Mouse (Mus musculus) neural tube, embryonic 13.5 days (tissue): ENCODE measurements around the gene Gen1. TPM values are rescaled to one million over a fixed set of nuclear protein-coding genes. Genes with fewer than 3 reads are reported as not detected.

Source experiments
- ATAC-seq: fragments of 200-750 bp; cut with Nextera tagmentation; 2 replicates; pipeline ENCODE4 v1.8.0; 2017; ENCODE audit warnings: low read depth, mild to moderate bottlenecking, moderate TSS enrichment, moderate library complexity
- H3K27ac ChIP-seq: fragments of 300-500 bp; sonication (generic); replicated peaks from 2 replicates; pipeline ENCODE4 v1.5.1; 2015; ENCODE audit warnings: moderate library complexity, mild to moderate bottlenecking, inconsistent platforms
- H3K27me3 ChIP-seq: fragments of 300-500 bp; sonication (generic); 2 replicates; pipeline ENCODE4 v1.6.1; 2015; ENCODE audit warnings: mild to moderate bottlenecking, inconsistent platforms
- H3K36me3 ChIP-seq: fragments of 300-500 bp; sonication (generic); 2 replicates; pipeline ENCODE4 v1.6.1; 2015; ENCODE audit warnings: mild to moderate bottlenecking, inconsistent platforms
- H3K4me1 ChIP-seq: fragments of 300-500 bp; sonication (generic); replicated peaks from 2 replicates; pipeline ENCODE4 v1.6.1; 2015; ENCODE audit warnings: inconsistent platforms
- H3K4me2 ChIP-seq: fragments of 300-500 bp; sonication (generic); 2 replicates; pipeline ENCODE4 v1.6.1; 2015; ENCODE audit warnings: inconsistent platforms, mild to moderate bottlenecking, moderate library complexity
- H3K4me3 ChIP-seq: fragments of 300-500 bp; sonication (generic); 2 replicates; pipeline ENCODE4 v1.5.1; 2015; ENCODE audit warnings: mild to moderate bottlenecking, inconsistent platforms
- H3K9ac ChIP-seq: fragments of 300-500 bp; sonication (generic); 2 replicates; pipeline ENCODE4 v1.6.1; 2015; ENCODE audit warnings: moderate library complexity, mild to moderate bottlenecking, inconsistent platforms
- H3K9me3 ChIP-seq: fragments of 300-500 bp; sonication (generic); 2 replicates; pipeline ENCODE4 v1.6.1; 2016; ENCODE audit warnings: inconsistent platforms
- WGBS: fragments of 180-500 bp; shearing (Covaris S2); methylation state at CpG from one replicate; pipeline ENCODE4 v1.1.7; 2015; 5-methylcytosine and 5-hydroxymethylcytosine counted together
- polyA plus RNA-seq: library from polyadenylated mRNA; unstranded; fragments of >200 nt; fragmentation: Nextera tagmentation; extraction: Ambion mirVana; gene quantifications from 2 replicates; pipeline ENCODE4 v1.2.1, GENCODE M21; 2015

Gene Gen1
- polyA plus RNA-seq, 1 experiment from 2014 or later: 2.2 TPM

DNA sequence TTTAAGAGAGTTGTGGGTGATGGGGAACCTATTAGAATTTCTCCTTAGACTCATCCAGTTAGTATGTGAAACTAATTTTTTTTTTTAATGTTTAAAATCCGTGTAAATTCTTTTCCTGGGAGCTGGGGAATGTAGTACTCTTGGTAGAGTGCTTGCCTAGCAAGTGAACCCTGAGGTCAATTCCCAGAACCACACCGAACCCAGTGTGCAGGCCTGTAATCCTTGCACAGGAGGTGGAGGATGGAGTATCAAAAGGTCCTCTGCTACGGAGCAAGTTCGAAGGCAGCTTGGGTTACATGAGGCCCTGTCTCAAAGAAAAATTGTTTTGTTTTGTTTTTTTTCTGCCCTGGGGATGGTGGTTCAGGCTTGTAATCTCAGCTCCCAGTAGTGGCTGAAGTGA, 1.4 kb upstream of the Gen1 start:
- WGBS: 4% methylated on average over 4 of the region's 4 CpGs

DNA sequence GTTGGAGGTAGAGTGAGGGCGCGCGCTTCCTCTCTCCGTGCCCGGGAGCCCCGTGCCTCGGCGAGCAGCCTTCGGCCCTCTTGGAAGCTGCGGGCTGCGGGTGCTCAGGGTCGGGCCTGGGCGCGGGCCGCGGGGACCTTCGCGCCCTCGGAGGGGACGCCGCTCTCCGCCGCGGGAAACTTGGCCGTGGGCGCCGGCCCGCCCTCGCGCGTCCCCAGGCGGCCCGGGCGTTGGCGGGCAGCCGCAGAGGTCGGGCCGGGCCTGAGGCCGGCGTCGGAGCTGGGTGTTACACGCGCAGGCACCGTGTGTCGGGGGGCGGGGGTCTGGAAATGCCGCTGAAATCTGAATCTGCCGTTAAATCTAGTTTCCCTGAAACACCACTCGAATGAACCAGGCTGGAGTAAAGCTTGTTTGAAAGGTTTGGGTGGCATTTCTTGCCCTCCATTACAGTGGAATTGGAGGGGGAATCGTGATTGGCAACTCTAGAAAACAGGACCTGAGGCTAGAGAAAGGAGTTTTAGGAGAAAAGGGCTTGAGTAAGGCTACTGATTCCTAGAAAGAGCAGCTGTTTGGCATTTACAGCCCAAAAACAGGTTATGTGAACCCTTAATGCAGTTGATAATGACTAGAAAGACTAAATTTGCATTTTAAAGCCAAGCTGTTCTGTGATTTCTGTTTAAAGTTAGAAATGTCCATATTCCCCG, 833 bp upstream of the Gen1 start:
- Histone ChIP-seq H3K9ac (peak overlapping the region; percentile 96), H3K27ac (peak overlapping the region; percentile 92), H3K9me3 (no peaks in the 10 kb centered on the region), H3K4me3 (peak overlapping the region; percentile 87), H3K4me1 (peaks cover 37% of the 10 kb centered on the region), H3K36me3 (no peaks in the 10 kb centered on the region), H3K4me2 (peak overlapping the region; percentile 72), H3K27me3 (no peaks in the 10 kb centered on the region)
- WGBS: under 1% methylated on average over 47 of the region's 51 CpGs
- peak; percentile 82 for ATAC-seq

More for the DNA sequence above, 1.4 kb upstream of the Gen1 start:
- Histone ChIP-seq H3K9me3 (no peaks in the 10 kb centered on the region), H3K9ac (peak overlapping the region; percentile 96), H3K36me3 (0 out of 2 replicates have a peak, but pooled peaks cover 3% of the 10 kb centered on the region), H3K4me1 (peaks cover 37% of the 10 kb centered on the region), H3K27me3 (no peaks in the 10 kb centered on the region), H3K27ac (no peak overlapping the region), H3K4me2 (peak overlapping the region; percentile 72), H3K4me3 (peak overlapping the region; percentile 87)
- ATAC-seq: no peak

DNA sequence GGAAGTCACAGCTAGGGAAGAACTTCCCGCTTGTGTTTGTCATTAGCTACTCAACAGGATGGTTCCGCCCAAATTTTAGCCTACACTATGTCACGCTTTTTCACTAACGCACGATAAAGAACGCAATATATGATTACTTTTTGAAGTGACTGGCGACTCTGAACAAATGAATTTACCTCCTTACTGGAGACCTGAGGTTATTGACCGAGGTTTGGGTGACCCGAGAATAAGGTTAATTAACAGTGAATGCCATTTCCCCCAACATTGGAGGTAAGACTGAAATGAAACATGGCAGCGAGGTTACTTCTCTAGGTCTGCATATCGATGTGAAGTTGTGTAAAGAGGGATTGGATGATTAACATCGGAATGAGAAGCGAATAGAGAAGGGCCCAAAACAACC, 706 bp downstream of the Gen1 start:
- Histone ChIP-seq H3K9ac (peak overlapping the region; percentile 96; the same call in 1 of the 2 replicates), H3K36me3 (no peaks in the 10 kb centered on the region), H3K4me1 (peaks cover 36% of the 10 kb centered on the region), H3K4me2 (peak overlapping the region; percentile 87), H3K9me3 (no peaks in the 10 kb centered on the region), H3K27ac (no peak overlapping the region), H3K27me3 (no peaks in the 10 kb centered on the region), H3K4me3 (peak overlapping the region; percentile 87)
- no peak for ATAC-seq
- WGBS: 6% methylated on average over 13 of the region's 13 CpGs

DNA sequence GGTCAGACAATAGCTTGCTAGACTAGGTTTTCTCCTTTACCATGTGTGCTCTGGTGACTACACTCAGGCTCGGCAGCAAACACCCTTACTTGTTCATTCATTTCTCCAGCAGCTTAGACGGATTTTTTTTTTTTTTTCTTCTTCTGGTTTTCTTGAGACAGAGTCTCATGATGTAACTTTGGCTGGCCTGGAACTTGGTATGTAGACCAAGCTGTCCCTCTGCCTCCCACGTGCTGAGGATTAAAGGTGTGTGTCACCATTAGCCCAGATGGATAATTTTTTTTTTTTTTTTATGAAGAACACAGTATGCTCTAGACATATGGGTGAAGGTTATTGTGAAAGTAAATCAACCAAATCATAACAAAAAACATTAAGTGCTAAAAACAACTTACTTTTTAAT, 15.3 kb downstream of the Gen1 start:
- H3K9ac ChIP-seq: no peak overlapping the region
- no peaks in the 10 kb centered on the region for H3K4me1 ChIP-seq
- no peak overlapping the region for H3K4me2 ChIP-seq
- H3K36me3 ChIP-seq: 0 out of 2 replicates have a peak, but pooled peaks cover 3% of the 10 kb centered on the region
- no peaks in the 10 kb centered on the region for H3K9me3 ChIP-seq
- H3K27me3 ChIP-seq: no peaks in the 10 kb centered on the region
- H3K27ac ChIP-seq: no peak overlapping the region
- no peak overlapping the region for H3K4me3 ChIP-seq
- ATAC-seq: no peak
- WGBS: 83% methylated on average over 3 of the region's 3 CpGs

DNA sequence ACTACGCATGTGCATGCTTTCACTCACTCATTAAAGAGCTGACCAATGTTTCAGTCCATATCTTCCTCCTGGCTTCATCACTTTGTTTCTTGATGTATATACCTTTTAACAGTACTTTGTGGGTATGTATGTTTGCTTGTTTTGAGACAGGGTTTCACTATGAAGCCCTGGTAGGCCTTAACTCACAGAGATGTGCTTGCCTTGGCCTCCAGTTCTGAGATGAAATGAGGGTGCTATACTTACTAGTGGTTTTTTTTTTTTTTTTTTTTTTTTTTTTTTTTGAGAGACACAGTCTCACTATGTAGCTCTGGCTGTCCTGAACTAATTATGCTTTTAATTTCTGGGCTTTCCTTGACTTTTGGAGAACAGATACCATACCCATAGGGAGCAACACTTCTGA, 18.1 kb downstream of the Gen1 start:
- Histone ChIP-seq H3K27me3 (no peaks in the 10 kb centered on the region), H3K4me2 (no peak overlapping the region), H3K9me3 (no peaks in the 10 kb centered on the region), H3K4me3 (no peak overlapping the region), H3K36me3 (0 out of 2 replicates have a peak, but pooled peaks cover 7% of the 10 kb centered on the region), H3K27ac (no peak overlapping the region), H3K4me1 (no peaks in the 10 kb centered on the region), H3K9ac (no peak overlapping the region)
- ATAC-seq: no peak
- WGBS: 95% methylated on average over 1 of the region's 1 CpGs

DNA sequence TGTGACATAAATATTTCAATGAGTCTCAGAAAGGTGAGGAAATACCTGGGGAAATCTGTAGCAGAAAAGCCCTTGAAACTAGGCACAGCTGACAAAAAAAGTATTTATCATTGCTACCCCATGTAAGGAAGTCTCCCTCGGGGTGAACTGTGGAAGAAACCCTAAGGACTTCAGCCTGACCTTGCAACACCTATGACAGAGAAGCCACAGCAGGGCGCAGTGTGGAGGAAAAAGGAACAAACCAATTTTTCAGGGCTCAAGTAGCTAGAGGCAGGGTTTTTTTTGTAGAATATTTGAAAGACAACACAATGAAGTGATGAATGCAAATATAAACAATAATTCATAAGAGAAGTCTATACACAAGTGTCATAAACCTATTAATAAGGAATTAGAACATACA, 29.6 kb downstream of the Gen1 start:
- ATAC-seq: no peak
- no peak overlapping the region for H3K4me2 ChIP-seq
- no peaks in the 10 kb centered on the region for H3K4me1 ChIP-seq
- no peak overlapping the region for H3K9ac ChIP-seq
- no peak overlapping the region for H3K27ac ChIP-seq
- H3K9me3 ChIP-seq: no peaks in the 10 kb centered on the region
- no peak overlapping the region for H3K4me3 ChIP-seq
- 80% methylated on average over 2 of the region's 2 CpGs for WGBS
- H3K36me3 ChIP-seq: no peaks in the 10 kb centered on the region
- no peaks in the 10 kb centered on the region for H3K27me3 ChIP-seq

DNA sequence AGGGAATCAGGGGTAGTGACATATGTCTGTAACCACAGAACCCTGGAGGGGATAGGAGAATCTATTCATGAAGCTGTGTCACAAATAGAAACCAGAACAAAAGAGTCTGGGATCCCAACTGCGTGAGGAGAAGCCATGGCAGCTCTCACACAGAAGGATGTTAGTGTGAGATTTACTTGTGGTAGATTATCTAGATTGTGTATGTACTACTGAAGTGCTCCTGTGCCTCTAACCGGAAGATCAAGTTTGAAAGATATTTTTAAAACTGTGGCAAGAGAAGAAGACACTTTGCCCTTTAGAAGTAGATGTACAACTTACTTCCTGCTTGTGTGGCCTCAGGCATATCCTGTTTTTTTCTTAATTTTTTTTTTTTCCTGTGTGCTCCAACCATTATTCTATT, 35.3 kb downstream of the Gen1 start:
- WGBS: 80% methylated on average over 2 of the region's 2 CpGs

DNA sequence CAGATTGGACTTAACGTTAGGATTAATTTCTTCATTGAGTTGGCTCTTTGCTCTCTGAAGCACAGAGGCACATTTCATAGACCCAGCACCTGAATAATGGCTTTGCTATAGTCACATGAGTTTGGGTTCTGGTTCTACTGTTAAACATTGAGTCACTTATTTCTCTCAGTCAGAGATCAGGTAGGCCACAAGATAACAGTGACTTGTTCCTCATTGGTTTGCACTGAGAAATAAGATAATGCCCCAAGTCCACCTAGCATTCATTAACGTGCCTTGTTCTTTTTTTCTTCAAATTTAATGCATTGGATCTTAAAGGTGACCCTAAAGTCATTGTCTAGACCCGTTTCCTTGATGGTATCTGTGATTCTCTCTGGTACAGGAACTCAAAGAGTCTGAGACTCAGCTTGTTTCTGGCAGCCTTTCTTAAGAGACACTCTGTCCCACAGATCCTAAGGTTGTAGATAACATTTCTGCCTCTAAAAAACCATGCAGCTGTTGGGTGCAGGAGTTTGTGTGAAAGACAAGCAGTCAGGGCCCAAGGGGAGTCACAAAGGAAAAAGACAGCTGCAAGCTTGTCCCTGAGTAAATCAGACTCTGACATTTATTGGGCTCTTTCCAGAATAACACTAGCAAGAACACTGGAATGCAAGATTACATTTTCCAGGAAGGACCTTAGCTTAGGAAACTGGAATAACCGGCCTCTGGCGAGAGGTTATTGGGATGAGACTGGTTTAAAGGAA, 38.9 kb downstream of the Gen1 start:
- Histone ChIP-seq H3K4me3 (no peak overlapping the region), H3K4me1 (peaks cover 3% of the 10 kb centered on the region), H3K4me2 (no peak overlapping the region), H3K27ac (no peak overlapping the region), H3K9me3 (no peaks in the 10 kb centered on the region), H3K9ac (no peak overlapping the region), H3K36me3 (no peaks in the 10 kb centered on the region), H3K27me3 (no peaks in the 10 kb centered on the region)
- ATAC-seq: no peak
- 65% methylated on average over 5 of the region's 5 CpGs for WGBS

More for the DNA sequence above, 35.3 kb downstream of the Gen1 start:
- H3K4me1 ChIP-seq: no peaks in the 10 kb centered on the region
- no peak overlapping the region for H3K27ac ChIP-seq
- no peaks in the 10 kb centered on the region for H3K36me3 ChIP-seq
- H3K9me3 ChIP-seq: no peaks in the 10 kb centered on the region
- no peak for ATAC-seq
- H3K9ac ChIP-seq: no peak overlapping the region
- no peaks in the 10 kb centered on the region for H3K27me3 ChIP-seq
- H3K4me3 ChIP-seq: no peak overlapping the region
- no peak overlapping the region for H3K4me2 ChIP-seq

DNA sequence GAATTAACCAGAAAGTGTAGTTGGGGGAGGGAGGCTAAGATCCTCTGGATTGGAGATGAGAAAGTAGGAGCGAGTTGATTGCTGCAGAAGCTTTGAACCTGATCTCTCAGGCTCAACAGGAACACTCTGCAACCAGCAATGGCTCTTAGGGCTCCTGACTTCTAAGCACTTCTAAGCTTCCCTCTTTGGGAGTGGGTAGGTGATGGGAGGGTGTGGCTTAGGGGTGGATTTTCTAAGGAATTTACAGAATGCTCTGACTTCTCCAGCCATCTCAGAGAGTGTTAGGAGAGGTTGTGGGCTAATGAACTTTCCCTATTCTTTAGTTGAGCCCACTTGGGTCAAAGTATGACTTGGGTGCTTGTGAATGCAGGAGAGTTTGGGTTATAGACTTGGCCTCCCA, 39.5 kb downstream of the Gen1 start:
- Histone ChIP-seq H3K27ac (no peak overlapping the region), H3K36me3 (no peaks in the 10 kb centered on the region), H3K4me3 (no peak overlapping the region), H3K4me2 (no peak overlapping the region), H3K9ac (no peak overlapping the region), H3K27me3 (no peaks in the 10 kb centered on the region), H3K4me1 (peaks cover 8% of the 10 kb centered on the region), H3K9me3 (no peaks in the 10 kb centered on the region)
- ATAC-seq: no peak
- 52% methylated on average over 1 of the region's 1 CpGs for WGBS

DNA sequence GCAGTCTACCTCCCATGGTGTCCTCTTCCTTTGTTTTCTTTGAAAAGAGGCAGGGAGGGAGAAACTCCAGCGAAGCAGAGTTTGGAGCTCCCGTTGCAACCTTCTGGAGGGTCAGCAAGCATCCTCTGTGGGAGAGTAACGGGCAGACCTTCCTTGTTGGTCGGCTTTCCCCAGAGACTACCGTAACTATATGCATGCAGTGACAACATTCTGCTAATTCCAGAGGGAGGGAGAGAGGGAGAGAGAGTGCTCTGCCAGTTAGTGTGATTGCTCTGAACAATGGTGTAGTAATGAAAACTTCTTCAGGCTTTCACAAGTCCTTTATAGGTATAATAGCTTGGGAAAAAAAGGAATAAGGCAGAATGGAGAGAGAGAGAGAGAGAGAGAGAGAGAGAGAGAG, 40.9 kb downstream of the Gen1 start:
- Histone ChIP-seq H3K27ac (no peak overlapping the region), H3K27me3 (no peaks in the 10 kb centered on the region), H3K9ac (no peak overlapping the region), H3K4me3 (no peak overlapping the region), H3K4me2 (no peak overlapping the region), H3K36me3 (no peaks in the 10 kb centered on the region), H3K4me1 (peaks cover 8% of the 10 kb centered on the region), H3K9me3 (no peaks in the 10 kb centered on the region)
- 7% methylated on average over 5 of the region's 5 CpGs for WGBS
- ATAC-seq: no peak

DNA sequence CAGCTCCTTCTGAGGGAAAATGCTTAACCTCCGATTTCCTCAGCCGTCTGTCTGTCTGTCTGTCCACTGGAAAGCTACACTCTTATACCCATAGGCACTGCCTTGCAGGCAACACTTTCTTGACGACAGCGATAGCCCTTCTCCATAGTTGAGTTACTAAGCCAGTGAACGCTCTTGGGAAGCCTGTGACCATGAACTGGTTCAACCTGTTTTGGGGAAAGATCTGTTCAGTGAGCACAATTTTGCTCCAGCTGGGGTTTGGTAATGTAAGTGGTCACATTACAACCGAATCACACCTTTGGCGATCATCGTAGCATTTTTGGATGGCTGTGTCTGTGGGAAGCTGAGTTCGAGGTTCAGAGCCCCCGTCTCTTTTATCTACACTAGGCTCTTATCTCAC, 42.5 kb downstream of the Gen1 start:
- H3K9ac ChIP-seq: no peak overlapping the region

DNA sequence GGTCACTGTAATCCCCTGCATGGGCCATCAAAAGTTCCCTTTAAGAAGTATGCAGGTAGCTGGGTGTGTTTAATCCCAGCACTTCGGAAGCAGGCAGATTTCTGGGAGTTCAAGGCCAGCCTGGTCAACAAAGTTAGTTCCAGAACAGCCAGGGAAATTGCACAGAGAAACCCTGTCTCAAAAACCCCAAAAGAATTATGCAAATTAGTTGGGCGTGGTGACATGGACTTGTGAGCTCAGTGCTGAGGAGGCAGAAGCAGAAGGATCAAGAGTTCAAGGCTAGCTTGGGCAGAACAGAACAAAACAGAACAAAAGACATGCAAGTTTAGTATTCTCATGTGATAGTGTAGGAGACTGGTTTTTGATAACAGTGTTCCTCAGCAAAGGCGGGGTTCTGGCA, 43.0 kb downstream of the Gen1 start:
- WGBS: 75% methylated on average over 3 of the region's 3 CpGs
- no peak for ATAC-seq
- H3K36me3 ChIP-seq: no peaks in the 10 kb centered on the region
- H3K27ac ChIP-seq: no peak overlapping the region
- no peak overlapping the region for H3K4me3 ChIP-seq
- H3K9ac ChIP-seq: no peak overlapping the region
- no peak overlapping the region for H3K4me2 ChIP-seq
- H3K27me3 ChIP-seq: no peaks in the 10 kb centered on the region
- H3K4me1 ChIP-seq: peaks cover 8% of the 10 kb centered on the region
- no peaks in the 10 kb centered on the region for H3K9me3 ChIP-seq

More for the DNA sequence above, 42.5 kb downstream of the Gen1 start:
- H3K27ac ChIP-seq: no peak overlapping the region
- no peaks in the 10 kb centered on the region for H3K9me3 ChIP-seq
- no peak for ATAC-seq
- peaks cover 8% of the 10 kb centered on the region for H3K4me1 ChIP-seq
- no peaks in the 10 kb centered on the region for H3K27me3 ChIP-seq
- 93% methylated on average over 10 of the region's 10 CpGs for WGBS
- H3K4me2 ChIP-seq: no peak overlapping the region
- no peak overlapping the region for H3K4me3 ChIP-seq
- H3K36me3 ChIP-seq: no peaks in the 10 kb centered on the region
